Mouse (Mus musculus) liver, embryonic 14.5 days (tissue): Measurements from ENCODE around the gene AC124108.1.

Source experiments
- CTCF ChIP-seq: IDR thresholded peaks from 2 replicates; pipeline ENCODE4 v1.5.1; 2016; ENCODE audit warnings: antibody characterized with exemption, low read depth, control low read depth
- EP300 ChIP-seq: IDR thresholded peaks from 2 replicates; pipeline ENCODE4 v1.6.1; 2016; ENCODE audit warnings: antibody characterized with exemption, low read depth

- TF ChIP-seq CTCF (no peak), EP300 (no peak)
Measured at GRCm38 (mm10) chr1:132199244-132199643, 8.0 kb downstream of the AC124108.1 start.
